Mouse (Mus musculus): ENCODE results near the gene Ppp2r5d. TPM values are rescaled to one million over a fixed set of nuclear protein-coding genes. Genes with fewer than 3 reads are reported as not detected.

Ppp2r5d gene
- total RNA-seq, 1 experiment = 73.0 TPM

GRCm38 (mm10) chr17:46656054-46656453, 48.9 kb downstream of the Ppp2r5d start:
- in situ Hi-C loops (cut with MboI; ENCODE audit: low sequenced_read_pairs in 2 of 2, unreplicated experiment in 2 of 2) = no loop called here
- peaks cover 45% of the 10 kb centered on the region; the same call in 1 of the 2 replicates for H3K36me3 ChIP-seq (ENCODE audit: control insufficient read depth, insufficient read depth, low read length, poor library complexity, severe bottlenecking)
- TF ChIP-seq ZNF384 (IDR thresholded peaks at IDR 0.05; ENCODE audit: low read depth, low read length) (no peak), MAFK (IDR thresholded peaks at IDR 0.05; ENCODE audit: insufficient read depth, low read depth, low read length) (no peak), ZC3H11A (IDR thresholded peaks at IDR 0.05; ENCODE audit: borderline replicate concordance, low read depth, low read length) (no peak)

GRCm38 (mm10) chr17:46651755-46652547, 53.0 kb downstream of the Ppp2r5d start:
- no peak for TF ChIP-seq MAFK (IDR thresholded peaks at IDR 0.05; ENCODE audit: insufficient read depth, low read depth, low read length)
- no peaks in the 10 kb centered on the region for H3K9me3 ChIP-seq (ENCODE audit: control insufficient read depth, insufficient read depth, low read depth, low read length)
- DNase-seq (ENCODE audit: low read depth, low spot score) = no peak
- in situ Hi-C loops (cut with MboI; ENCODE audit: low sequenced_read_pairs in 2 of 2, unreplicated experiment in 2 of 2) = no loop called here
- no peak overlapping the region for H3K27ac ChIP-seq (ENCODE audit: insufficient read depth, low read depth, low read length, poor library complexity, severe bottlenecking)
- H3K36me3 ChIP-seq (ENCODE audit: control insufficient read depth, insufficient read depth, low read length, poor library complexity, severe bottlenecking) = peaks cover 31% of the 10 kb centered on the region; the same call in 1 of the 2 replicates
- peak overlapping the region; percentile 63; the same call in 1 of the 2 replicates for H3K9ac ChIP-seq (ENCODE audit: insufficient read depth, low read depth, low read length, poor library complexity, severe bottlenecking)
- peaks cover 8 to 13% of the 10 kb centered on the region in 2 experiments; a peak in 3 of 4 replicates for H3K4me1 ChIP-seq (ENCODE audit: control insufficient read depth in 2 of 2, insufficient read depth in 2 of 2, low read length in 2 of 2, poor library complexity in 1 of 2)
- H3K4me3 ChIP-seq (ENCODE audit: insufficient read depth in 1 of 2, low read depth in 1 of 2, low read length in 2 of 2, poor library complexity in 1 of 2, severe bottlenecking in 1 of 2) = peak overlapping the region in 1 of 2 experiments; percentile 67; a peak in 1 of 4 replicates

More at GRCm38 (mm10) chr17:46656054-46656453, 48.9 kb downstream of the Ppp2r5d start:
- Histone ChIP-seq H3K9me3 (ENCODE audit: control insufficient read depth, insufficient read depth, low read depth, low read length) (no peaks in the 10 kb centered on the region), H3K27ac (ENCODE audit: insufficient read depth, low read depth, low read length, poor library complexity, severe bottlenecking) (no peak overlapping the region), H3K9ac (ENCODE audit: insufficient read depth, low read depth, low read length, poor library complexity, severe bottlenecking) (no peak overlapping the region), H3K4me1 (ENCODE audit: control insufficient read depth in 2 of 2, insufficient read depth in 2 of 2, low read length in 2 of 2, poor library complexity in 1 of 2) (peaks cover 6 to 19% of the 10 kb centered on the region in 2 experiments; a peak in 3 of 4 replicates), H3K4me3 (ENCODE audit: insufficient read depth in 1 of 2, low read depth in 1 of 2, low read length in 2 of 2, poor library complexity in 1 of 2, severe bottlenecking in 1 of 2) (no peak overlapping the region)
- DNase-seq (ENCODE audit: low read depth, low spot score) = no peak

- Histone ChIP-seq H3K4me3 (ENCODE audit: insufficient read depth in 1 of 2, low read depth in 1 of 2, low read length in 2 of 2, poor library complexity in 1 of 2, severe bottlenecking in 1 of 2) (peak overlapping the region; percentile 67 to 82), H3K4me1 (ENCODE audit: control insufficient read depth in 2 of 2, insufficient read depth in 2 of 2, low read length in 2 of 2, poor library complexity in 1 of 2) (peaks cover 10 to 15% of the 10 kb centered on the region in 2 experiments; a peak in 3 of 4 replicates)
- DNase-seq (ENCODE audit: low read depth, low spot score) = no peak
These were observed 53.6 kb downstream of the Ppp2r5d start for GRCm38 (mm10) chr17:46651292-46651691.

GRCm38 (mm10) chr17:46650232-46651031, 54.5 kb downstream of the Ppp2r5d start, which contains the start of gene Cul7:
Gene Cul7, plus strand, starts transcription at chr17:46650337.
- in situ Hi-C loops (cut with MboI; ENCODE audit: low sequenced_read_pairs in 2 of 2, unreplicated experiment in 2 of 2) = no loop called here
- TF ChIP-seq ZC3H11A (IDR thresholded peaks at IDR 0.05; ENCODE audit: borderline replicate concordance, low read depth, low read length) = no peak
- TF ChIP-seq ZNF384 (IDR thresholded peaks at IDR 0.05; ENCODE audit: low read depth, low read length) = no peak
- TF ChIP-seq CHD2 (IDR thresholded peaks at IDR 0.05; ENCODE audit: low read depth, low read length) = no peak
- TF ChIP-seq HCFC1 (IDR thresholded peaks at IDR 0.05; ENCODE audit: borderline replicate concordance, insufficient read depth, low read length) = no peak
- no peak for TF ChIP-seq MAFK (IDR thresholded peaks at IDR 0.05; ENCODE audit: insufficient read depth, low read depth, low read length)
- peaks cover 27% of the 10 kb centered on the region; the same call in 1 of the 2 replicates for H3K36me3 ChIP-seq (ENCODE audit: control insufficient read depth, insufficient read depth, low read length, poor library complexity, severe bottlenecking)
- peak; percentile 86 for DNase-seq (ENCODE audit: low read depth, low spot score)
- peak within 1 kb of the TSS; percentile 33 for H3K27ac ChIP-seq (ENCODE audit: insufficient read depth, low read depth, low read length, poor library complexity, severe bottlenecking)
- no peaks in the 10 kb centered on the region for H3K9me3 ChIP-seq (ENCODE audit: control insufficient read depth, insufficient read depth, low read depth, low read length)
- peak within 1 kb of the TSS; percentile 63 for H3K9ac ChIP-seq (ENCODE audit: insufficient read depth, low read depth, low read length, poor library complexity, severe bottlenecking)
- peaks cover 10 to 15% of the 10 kb centered on the region in 2 experiments; a peak in 3 of 4 replicates for H3K4me1 ChIP-seq (ENCODE audit: control insufficient read depth in 2 of 2, insufficient read depth in 2 of 2, low read length in 2 of 2, poor library complexity in 1 of 2)
- peak within 1 kb of the TSS; percentile 67 to 82 for H3K4me3 ChIP-seq (ENCODE audit: insufficient read depth in 1 of 2, low read depth in 1 of 2, low read length in 2 of 2, poor library complexity in 1 of 2, severe bottlenecking in 1 of 2)

More at GRCm38 (mm10) chr17:46651292-46651691, 53.6 kb downstream of the Ppp2r5d start:
- no peak for TF ChIP-seq ZNF384 (IDR thresholded peaks at IDR 0.05; ENCODE audit: low read depth, low read length)
- no peak for TF ChIP-seq MAFK (IDR thresholded peaks at IDR 0.05; ENCODE audit: insufficient read depth, low read depth, low read length)
- no peak for TF ChIP-seq HCFC1 (IDR thresholded peaks at IDR 0.05; ENCODE audit: borderline replicate concordance, insufficient read depth, low read length)
- no peak for TF ChIP-seq ZC3H11A (IDR thresholded peaks at IDR 0.05; ENCODE audit: borderline replicate concordance, low read depth, low read length)
- no peak for TF ChIP-seq CHD2 (IDR thresholded peaks at IDR 0.05; ENCODE audit: low read depth, low read length)
- peak overlapping the region; percentile 63 for H3K9ac ChIP-seq (ENCODE audit: insufficient read depth, low read depth, low read length, poor library complexity, severe bottlenecking)
- in situ Hi-C loops (cut with MboI; ENCODE audit: low sequenced_read_pairs in 2 of 2, unreplicated experiment in 2 of 2) = no loop called here
- H3K27ac ChIP-seq (ENCODE audit: insufficient read depth, low read depth, low read length, poor library complexity, severe bottlenecking) = no peak overlapping the region
- H3K36me3 ChIP-seq (ENCODE audit: control insufficient read depth, insufficient read depth, low read length, poor library complexity, severe bottlenecking) = peaks cover 30% of the 10 kb centered on the region; the same call in 1 of the 2 replicates
- H3K9me3 ChIP-seq (ENCODE audit: control insufficient read depth, insufficient read depth, low read depth, low read length) = no peaks in the 10 kb centered on the region

Data from ES-E14 (cell line).